Mouse (Mus musculus): ENCODE data around the gene Fibp. TPM values are rescaled to one million over a fixed set of nuclear protein-coding genes. Genes with fewer than 3 reads are reported as not detected.
A peak's percentile ranks its signal among the peaks of the same experiment; 100 is the strongest.

Gene Fibp
- 163 and 164 TPM in 2 replicates for polyA plus RNA-seq (2015; fragmentation: Nextera tagmentation; extraction: Ambion mirVana)

DNA sequence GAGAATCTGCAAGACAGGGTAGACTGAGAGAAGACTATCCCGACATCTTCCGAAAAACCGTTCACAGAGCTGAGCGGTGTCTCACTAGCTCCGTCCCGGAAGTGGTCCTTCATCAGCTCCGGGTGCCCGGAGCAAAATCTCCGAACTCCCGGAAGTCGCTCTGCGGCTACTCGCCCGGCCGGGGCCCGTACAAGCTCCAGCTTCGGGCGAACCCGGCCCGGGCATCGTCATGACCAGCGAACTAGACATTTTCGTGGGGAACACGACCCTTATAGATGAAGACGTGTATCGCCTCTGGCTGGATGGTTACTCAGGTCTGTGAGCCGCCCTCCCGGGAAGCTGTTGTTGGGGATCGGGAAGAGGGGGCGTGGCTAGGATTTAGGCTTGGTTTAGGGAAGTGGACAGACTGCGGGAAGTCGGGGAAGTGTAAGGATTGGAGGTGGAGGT is at the start of gene Fibp:
Gene Fibp, plus strand, starts transcription at position 151 of the 447 bp plus-strand sequence.
- Histone ChIP-seq H3K4me3 (peak within 1 kb of the TSS; percentile 80), H3K27ac (replicated peaks) (peak within 1 kb of the TSS; percentile 70), H3K4me2 (peak within 1 kb of the TSS; percentile 99), H3K9me3 (no peaks in the 10 kb centered on the region), H3K27me3 (peaks cover 13% of the 10 kb centered on the region; the same call in 1 of the 2 replicates), H3K36me3 (peaks cover 27% of the 10 kb centered on the region), H3K4me1 (replicated peaks) (peaks cover 59% of the 10 kb centered on the region), H3K9ac (peak within 1 kb of the TSS; percentile 78)
- ATAC-seq (ENCODE audit: low read depth): peak; percentile 47
- under 1% methylated on average over 32 of the region's 32 CpGs for WGBS

DNA sequence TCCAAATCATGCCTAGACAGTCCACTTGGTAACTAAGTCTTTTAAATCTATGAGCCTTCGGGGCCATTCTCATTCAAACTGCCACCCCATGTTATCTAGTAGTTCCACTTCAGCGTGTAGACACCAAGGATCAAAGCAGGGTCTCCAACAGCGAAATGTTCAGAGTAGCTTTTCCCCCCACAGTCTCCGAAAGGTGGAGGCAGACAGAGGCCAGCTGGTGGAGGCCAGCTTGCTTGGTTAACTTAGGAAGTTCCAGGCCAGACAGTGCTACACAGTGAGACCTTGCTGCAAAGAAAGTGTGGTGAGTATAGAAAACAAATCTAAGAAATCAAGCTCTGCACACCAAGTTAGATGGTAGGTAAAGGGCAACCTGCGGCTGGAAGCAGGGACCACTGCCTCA is 49.8 kb upstream of the Fibp start:
- no peaks in the 10 kb centered on the region for H3K9me3 ChIP-seq
- H3K4me1 ChIP-seq (replicated peaks): peaks cover 18% of the 10 kb centered on the region
- 85% methylated on average over 5 of the region's 5 CpGs for WGBS
- no peak overlapping the region for H3K4me2 ChIP-seq
- ATAC-seq (ENCODE audit: low read depth): no peak
- no peaks in the 10 kb centered on the region for H3K27me3 ChIP-seq
- no peaks in the 10 kb centered on the region for H3K36me3 ChIP-seq
- no peak overlapping the region for H3K4me3 ChIP-seq
- H3K9ac ChIP-seq: no peak overlapping the region
- H3K27ac ChIP-seq (replicated peaks): no peak overlapping the region

GRCm38 (mm10) chr19:5411961-5412360 is 48.5 kb upstream of the Fibp start:
- Histone ChIP-seq H3K4me1 (replicated peaks) (peaks cover 14% of the 10 kb centered on the region), H3K27me3 (no peaks in the 10 kb centered on the region), H3K36me3 (no peaks in the 10 kb centered on the region), H3K4me2 (no peak overlapping the region), H3K9me3 (no peaks in the 10 kb centered on the region), H3K9ac (no peak overlapping the region), H3K27ac (replicated peaks) (no peak overlapping the region), H3K4me3 (no peak overlapping the region)
- no peak for ATAC-seq (ENCODE audit: low read depth)
- 69% methylated on average over 5 of the region's 5 CpGs for WGBS

GRCm38 (mm10) chr19:5413840-5414239 is 46.6 kb upstream of the Fibp start:
- no peak overlapping the region for H3K27ac ChIP-seq (replicated peaks)
- ATAC-seq (ENCODE audit: low read depth): no peak
- H3K36me3 ChIP-seq: no peaks in the 10 kb centered on the region
- no peaks in the 10 kb centered on the region for H3K9me3 ChIP-seq
- H3K4me3 ChIP-seq: no peak overlapping the region
- H3K9ac ChIP-seq: no peak overlapping the region
- no peaks in the 10 kb centered on the region for H3K4me1 ChIP-seq (replicated peaks)
- H3K4me2 ChIP-seq: no peak overlapping the region
- WGBS: 76% methylated on average over 4 of the region's 4 CpGs
- H3K27me3 ChIP-seq: no peaks in the 10 kb centered on the region

DNA sequence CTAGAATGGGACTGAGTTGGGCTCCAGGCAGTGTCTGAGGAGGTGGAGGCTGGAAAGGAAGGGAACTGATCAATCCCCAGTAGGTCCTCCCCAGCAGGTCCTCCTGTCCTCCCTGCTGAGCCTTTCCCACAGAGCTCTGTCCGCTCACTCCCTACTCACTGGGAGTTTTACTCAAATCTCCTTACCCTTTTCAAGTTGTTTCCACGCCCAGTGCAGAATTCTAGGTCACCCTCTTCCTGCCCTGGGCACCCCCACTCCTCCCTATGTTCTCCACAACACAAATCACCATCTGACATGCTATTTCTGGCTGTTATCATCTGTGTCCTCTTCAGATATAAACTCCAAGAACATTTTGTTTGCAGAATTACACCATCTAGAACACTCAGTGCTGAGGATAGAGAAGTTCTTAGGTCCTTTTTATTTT is 45.9 kb upstream of the Fibp start:
- Histone ChIP-seq H3K9me3 (no peaks in the 10 kb centered on the region), H3K4me2 (no peak overlapping the region), H3K4me1 (replicated peaks) (no peaks in the 10 kb centered on the region), H3K36me3 (peaks cover 2% of the 10 kb centered on the region), H3K9ac (no peak overlapping the region), H3K27ac (replicated peaks) (no peak overlapping the region), H3K4me3 (no peak overlapping the region), H3K27me3 (no peaks in the 10 kb centered on the region)
- WGBS: 77% methylated on average over 2 of the region's 2 CpGs
- no peak for ATAC-seq (ENCODE audit: low read depth)

DNA sequence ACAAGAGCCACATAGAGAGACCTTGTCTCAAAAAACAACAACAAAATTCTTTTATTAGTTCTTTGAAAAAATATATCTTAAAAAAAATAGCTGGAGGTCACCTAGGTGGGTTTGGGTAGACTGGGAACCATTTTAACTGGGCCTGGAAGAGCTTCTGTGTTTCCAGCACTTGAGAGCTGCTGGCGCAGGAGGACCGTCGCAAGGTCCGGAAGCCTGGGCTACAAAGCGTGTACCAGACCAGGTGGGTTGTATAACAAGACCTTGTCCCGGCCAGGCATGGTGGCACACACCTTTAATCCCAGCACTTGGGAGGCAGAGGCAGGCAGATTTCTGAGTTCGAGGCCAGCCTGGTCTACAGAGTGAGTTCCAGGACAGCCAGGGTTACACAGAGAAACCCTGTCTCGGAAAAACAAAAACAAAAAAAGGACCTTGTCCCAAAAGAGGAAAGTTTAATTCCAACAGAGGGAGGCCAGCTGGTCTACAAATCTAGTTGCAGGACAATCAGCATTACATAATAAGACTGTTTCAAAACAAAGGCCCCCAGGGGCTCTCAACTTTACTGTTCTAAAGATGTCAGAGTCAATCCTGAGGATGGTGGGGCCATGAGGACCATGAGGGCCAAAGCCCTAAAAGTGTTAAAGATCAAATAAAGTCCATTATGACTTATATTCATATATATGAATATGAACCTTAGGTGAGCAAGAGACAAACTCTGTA is 41.5 kb upstream of the Fibp start:
- ATAC-seq (ENCODE audit: low read depth): no peak
- Histone ChIP-seq H3K4me1 (replicated peaks) (peaks cover 19% of the 10 kb centered on the region), H3K27ac (replicated peaks) (no peak overlapping the region), H3K36me3 (peaks cover 38% of the 10 kb centered on the region), H3K9ac (no peak overlapping the region), H3K4me2 (no peak overlapping the region), H3K9me3 (no peaks in the 10 kb centered on the region), H3K4me3 (no peak overlapping the region), H3K27me3 (no peaks in the 10 kb centered on the region)
- 92% methylated on average over 8 of the region's 8 CpGs for WGBS

- Histone ChIP-seq H3K9me3 (no peaks in the 10 kb centered on the region), H3K4me3 (no peak overlapping the region), H3K4me2 (no peak overlapping the region), H3K4me1 (replicated peaks) (peaks cover 23% of the 10 kb centered on the region), H3K27me3 (no peaks in the 10 kb centered on the region), H3K36me3 (peaks cover 38% of the 10 kb centered on the region), H3K9ac (no peak overlapping the region), H3K27ac (replicated peaks) (no peak overlapping the region)
- no peak for ATAC-seq (ENCODE audit: low read depth)
- WGBS: 90% methylated on average over 9 of the region's 9 CpGs
Measured at GRCm38 (mm10) chr19:5419630-5420029, 40.8 kb upstream of the Fibp start.

DNA sequence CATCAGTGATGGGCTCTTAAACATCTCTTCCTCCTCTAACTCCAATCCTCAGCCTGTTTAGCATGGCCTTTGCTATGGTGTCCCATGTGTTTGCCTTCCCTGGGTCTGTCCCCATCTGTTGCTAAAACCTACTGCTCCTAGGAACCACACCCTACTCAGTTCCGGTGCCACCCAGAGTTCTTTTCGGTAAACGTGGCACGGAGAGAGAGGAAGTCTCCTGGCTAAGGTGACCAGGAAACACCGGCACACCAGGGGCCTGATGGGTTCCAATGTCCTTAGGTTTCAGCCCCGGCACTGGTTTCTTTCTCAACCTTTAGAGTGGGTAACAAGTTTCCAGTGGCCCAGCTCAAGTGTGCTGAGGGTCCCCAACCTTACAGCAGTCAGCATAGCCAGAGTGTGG is 39.8 kb upstream of the Fibp start:
- H3K27me3 ChIP-seq: no peaks in the 10 kb centered on the region
- no peak overlapping the region for H3K9ac ChIP-seq
- H3K4me3 ChIP-seq: no peak overlapping the region
- no peak overlapping the region for H3K27ac ChIP-seq (replicated peaks)
- H3K36me3 ChIP-seq: peaks cover 38% of the 10 kb centered on the region
- ATAC-seq (ENCODE audit: low read depth): no peak
- peaks cover 24% of the 10 kb centered on the region for H3K4me1 ChIP-seq (replicated peaks)
- no peak overlapping the region for H3K4me2 ChIP-seq
- no peaks in the 10 kb centered on the region for H3K9me3 ChIP-seq
- 96% methylated on average over 6 of the region's 6 CpGs for WGBS

- H3K4me2 ChIP-seq: no peak overlapping the region
- no peak overlapping the region for H3K27ac ChIP-seq (replicated peaks)
- peaks cover 36% of the 10 kb centered on the region for H3K4me1 ChIP-seq (replicated peaks)
- no peak for ATAC-seq (ENCODE audit: low read depth)
- H3K9ac ChIP-seq: no peak overlapping the region
- H3K36me3 ChIP-seq: peaks cover 47% of the 10 kb centered on the region
- H3K9me3 ChIP-seq: no peaks in the 10 kb centered on the region
- no peaks in the 10 kb centered on the region for H3K27me3 ChIP-seq
- 91% methylated on average over 5 of the region's 5 CpGs for WGBS
- no peak overlapping the region for H3K4me3 ChIP-seq
Measured at GRCm38 (mm10) chr19:5421784-5422183, 38.6 kb upstream of the Fibp start.

- no peak for ATAC-seq (ENCODE audit: low read depth)
- Histone ChIP-seq H3K9ac (peak overlapping the region; percentile 38; the same call in 1 of the 2 replicates), H3K27ac (replicated peaks) (no peak overlapping the region), H3K36me3 (peaks cover 52% of the 10 kb centered on the region), H3K4me2 (no peak overlapping the region), H3K4me3 (no peak overlapping the region), H3K9me3 (no peaks in the 10 kb centered on the region), H3K27me3 (no peaks in the 10 kb centered on the region), H3K4me1 (replicated peaks) (peaks cover 41% of the 10 kb centered on the region)
- 88% methylated on average over 10 of the region's 10 CpGs for WGBS
Measured at GRCm38 (mm10) chr19:5422267-5422666, 38.1 kb upstream of the Fibp start.

DNA sequence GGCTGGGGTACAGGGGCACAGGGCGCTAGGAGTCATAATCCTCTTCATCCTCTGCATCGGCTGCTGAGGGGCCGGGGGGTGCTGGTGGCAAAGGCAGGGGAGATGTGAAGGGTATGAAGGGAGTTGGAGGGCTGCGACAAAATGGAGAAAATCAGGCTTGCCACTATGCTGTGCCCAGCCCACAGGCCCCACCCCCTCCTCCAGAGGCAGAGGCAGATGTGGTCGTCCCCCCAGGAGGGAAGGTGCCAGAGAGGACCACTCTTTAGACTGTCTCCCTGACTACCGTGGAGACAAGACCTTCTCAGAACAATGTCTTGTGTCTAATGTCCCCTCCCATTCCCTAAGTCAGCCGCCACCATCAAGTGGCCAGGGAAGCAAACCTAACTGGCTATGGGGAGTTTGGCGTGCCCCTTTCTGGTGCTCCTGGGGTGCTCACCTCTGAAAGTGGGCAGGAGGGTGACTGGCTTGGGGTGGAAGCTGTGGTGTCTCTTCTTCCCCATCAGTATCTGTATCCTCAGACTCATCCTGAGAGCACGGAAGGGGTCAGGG is 37.4 kb upstream of the Fibp start:
- no peak overlapping the region for H3K27ac ChIP-seq (replicated peaks)
- H3K36me3 ChIP-seq: peaks cover 57% of the 10 kb centered on the region
- H3K9ac ChIP-seq: peak overlapping the region; percentile 92
- no peaks in the 10 kb centered on the region for H3K9me3 ChIP-seq
- H3K4me2 ChIP-seq: peak overlapping the region; percentile 94
- no peak for ATAC-seq (ENCODE audit: low read depth)
- H3K4me3 ChIP-seq: peak overlapping the region; percentile 88
- 77% methylated on average over 9 of the region's 9 CpGs for WGBS
- H3K27me3 ChIP-seq: no peaks in the 10 kb centered on the region
- peaks cover 45% of the 10 kb centered on the region for H3K4me1 ChIP-seq (replicated peaks)

GRCm38 (mm10) chr19:5423561-5423960 is 36.9 kb upstream of the Fibp start:
- Histone ChIP-seq H3K36me3 (peaks cover 58% of the 10 kb centered on the region), H3K27me3 (no peaks in the 10 kb centered on the region), H3K4me2 (peak overlapping the region; percentile 94), H3K4me1 (replicated peaks) (peaks cover 49% of the 10 kb centered on the region), H3K9me3 (no peaks in the 10 kb centered on the region), H3K27ac (replicated peaks) (peak overlapping the region; percentile 95; the same call in 1 of the 2 replicates), H3K9ac (peak overlapping the region; percentile 92), H3K4me3 (peak overlapping the region; percentile 88)
- 69% methylated on average over 12 of the region's 12 CpGs for WGBS
- no peak for ATAC-seq (ENCODE audit: low read depth)
